Mouse (Mus musculus) embryonic facial prominence, embryonic 10.5 days (tissue): ENCODE results near the gene 1700011M02Rik. TPM values are rescaled to one million over a fixed set of nuclear protein-coding genes. Genes with fewer than 3 reads are reported as not detected.
"Not testable (repeated sequence)": the region's sequence is repeated elsewhere in the genome, so short reads cannot be mapped to it uniquely, and the experiment has no call there.

ENCODE experiments used
- DNase-seq: peaks from one replicate; pipeline ENCODE4 v3.0.0-alpha.2; 2017; ENCODE audit warnings: low spot score
- H3K27ac ChIP-seq: fragments of 300-500 bp; sonication (generic); replicated peaks from 2 replicates; pipeline ENCODE4 v1.5.1; 2016; ENCODE audit warnings: mild to moderate bottlenecking
- H3K27me3 ChIP-seq: fragments of 300-500 bp; sonication (generic); replicated peaks from 2 replicates; pipeline ENCODE4 v1.6.1; 2016; ENCODE audit warnings: low read depth, mild to moderate bottlenecking; ENCODE audit not compliant: poor library complexity, severe bottlenecking
- H3K36me3 ChIP-seq: fragments of 300-500 bp; sonication (generic); replicated peaks from 2 replicates; pipeline ENCODE4 v1.6.1; 2016; ENCODE audit warnings: mild to moderate bottlenecking, moderate library complexity
- H3K4me1 ChIP-seq: fragments of 300-500 bp; sonication (generic); 2 replicates; pipeline ENCODE4 v1.6.1; 2016
- H3K4me3 ChIP-seq: fragments of 300-500 bp; sonication (generic); 2 replicates; pipeline ENCODE4 v1.5.1; 2016; ENCODE audit warnings: mild to moderate bottlenecking, moderate library complexity
- H3K9me3 ChIP-seq: fragments of 300-500 bp; sonication (generic); 2 replicates; pipeline ENCODE4 v1.6.1; 2016; ENCODE audit warnings: mild to moderate bottlenecking
- WGBS: fragments of 180-500 bp; shearing (Covaris S2); methylation state at CpG from one replicate; pipeline ENCODE4 v1.1.7; 2016; 5-methylcytosine and 5-hydroxymethylcytosine counted together
- polyA plus RNA-seq: library from polyadenylated mRNA; unstranded; fragments of >200 nt; fragmentation: Nextera tagmentation; extraction: Ambion mirVana; gene quantifications from 2 replicates; pipeline ENCODE4 v1.2.1, GENCODE M21; 2016

1700011M02Rik gene
- not detected in 2 replicates for polyA plus RNA-seq

DNA sequence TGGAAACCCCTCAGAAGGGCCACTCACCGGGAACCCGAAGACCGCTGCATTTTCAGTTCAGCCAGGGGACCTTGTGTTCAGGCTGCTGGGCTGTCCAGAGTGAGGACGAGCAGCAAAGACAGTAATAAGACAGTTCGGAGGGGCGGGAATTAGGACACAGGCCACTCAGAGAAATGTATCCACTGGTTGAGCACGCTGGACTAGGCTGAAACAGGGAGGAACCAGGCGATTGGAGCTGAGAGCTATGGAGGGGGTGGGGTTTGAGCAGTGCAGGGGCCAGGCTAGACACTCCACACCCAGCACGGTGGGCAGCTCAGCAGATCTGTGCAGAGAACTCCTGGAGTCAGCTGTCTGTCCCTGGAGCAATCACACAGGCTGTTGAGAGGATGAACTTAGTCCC lies at the start of gene 1700011M02Rik, which contains the start of gene Dmrtc1a:
TSS of gene 1700011M02Rik (plus strand) at position 319 of the 400 bp plus-strand sequence.
TSS of gene Dmrtc1a (minus strand) at position 101 of the 400 bp plus-strand sequence.
- not testable (repeated sequence) for H3K27ac ChIP-seq, H3K4me1 ChIP-seq, H3K4me3 ChIP-seq, H3K36me3 ChIP-seq, H3K9me3 ChIP-seq, DNase-seq
- 90% methylated on average over 8 of the region's 9 CpGs for WGBS
- H3K27me3 ChIP-seq = peaks cover 73% of the 10 kb centered on the region

DNA sequence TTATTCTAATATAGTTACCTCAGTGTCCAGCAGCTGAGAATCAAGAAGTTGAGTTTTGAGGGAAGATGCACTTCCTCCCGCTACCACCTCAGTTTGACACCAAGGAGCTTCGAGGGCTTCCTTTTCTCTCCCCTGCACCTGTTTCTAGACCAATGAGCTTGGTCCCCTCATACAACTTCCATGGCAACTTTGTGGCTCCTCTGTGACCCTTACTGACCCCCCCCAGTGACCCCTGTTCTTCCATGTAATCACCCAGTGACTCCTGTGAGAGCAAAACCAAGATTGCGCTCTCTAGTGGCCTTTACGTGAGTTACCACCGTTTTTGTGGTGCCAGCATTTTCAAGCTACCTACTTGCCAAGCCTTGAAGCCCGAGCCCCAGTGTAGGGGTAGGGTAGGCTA lies 40.8 kb upstream of the 1700011M02Rik start, which contains the start of gene 1700031F05Rik:
TSS of gene 1700031F05Rik (minus strand) at position 101 of the 400 bp plus-strand sequence.
- Histone ChIP-seq H3K4me3 (no peak within 1 kb of the TSS), H3K9me3 (no peaks in the 10 kb centered on the region), H3K27me3 (peaks cover 41% of the 10 kb centered on the region), H3K4me1 (no peaks in the 10 kb centered on the region), H3K27ac (no peak within 1 kb of the TSS), H3K36me3 (no peaks in the 10 kb centered on the region)
- 86% methylated on average over 6 of the region's 6 CpGs for WGBS
- no peak for DNase-seq

DNA sequence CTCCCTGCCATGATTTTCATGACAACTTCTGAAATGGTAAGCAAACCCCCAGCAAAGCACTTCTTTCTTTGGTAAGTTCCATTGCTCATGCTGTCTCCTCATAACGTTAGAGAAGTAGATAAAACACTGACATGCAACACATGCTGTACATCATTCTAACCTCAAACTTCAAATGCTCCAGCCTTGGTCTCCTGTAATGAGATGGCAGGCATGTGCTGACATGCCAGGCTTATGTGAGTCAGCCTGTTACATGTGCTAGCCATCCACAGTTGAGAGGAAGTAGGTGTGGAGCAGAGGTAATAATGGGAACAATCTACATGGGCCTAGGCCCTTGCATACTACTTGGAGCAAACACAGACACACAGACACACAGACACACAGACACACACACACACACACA lies 6.1 kb downstream of the 1700011M02Rik start:
- 76% methylated on average over 1 of the region's 1 CpGs for WGBS
- H3K27me3 ChIP-seq = peaks cover 51% of the 10 kb centered on the region

GRCm38 (mm10) chrX:102926707-102927106 lies 18.0 kb downstream of the 1700011M02Rik start:
- peaks cover 44% of the 10 kb centered on the region for H3K27me3 ChIP-seq
- 19% methylated on average over 4 of the region's 4 CpGs for WGBS
- not testable (repeated sequence) for H3K27ac ChIP-seq, H3K4me3 ChIP-seq, H3K4me1 ChIP-seq, H3K36me3 ChIP-seq, H3K9me3 ChIP-seq
- DNase-seq = peak; percentile 51

More for the DNA sequence above, 6.1 kb downstream of the 1700011M02Rik start:
- not testable (repeated sequence) for DNase-seq, H3K4me3 ChIP-seq, H3K27ac ChIP-seq, H3K36me3 ChIP-seq, H3K9me3 ChIP-seq, H3K4me1 ChIP-seq

DNA sequence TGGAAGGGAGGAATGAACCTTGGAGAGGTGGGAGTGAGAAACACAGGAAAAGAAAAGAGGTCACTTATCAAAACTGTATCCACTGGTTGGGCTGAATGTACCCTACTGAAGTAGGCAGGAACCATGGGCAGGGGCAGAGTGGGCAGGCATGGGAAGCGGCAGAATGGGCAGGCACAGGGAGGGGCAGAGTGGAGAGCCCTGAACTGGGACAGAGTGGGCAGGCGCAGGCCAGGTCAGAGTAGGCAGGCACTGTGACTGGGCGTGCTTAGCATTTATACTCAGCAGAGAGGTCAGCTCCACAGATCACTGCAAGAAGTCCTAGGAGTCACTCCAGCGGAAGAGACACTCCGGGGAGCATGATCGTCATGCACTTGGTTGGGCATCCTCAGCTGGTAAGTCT lies 19.4 kb downstream of the 1700011M02Rik start, which contains the start of gene 1700018G05Rik:
TSS of gene 1700018G05Rik (plus strand) at position 301 of the 400 bp plus-strand sequence.
- H3K27ac ChIP-seq, H3K4me3 ChIP-seq, H3K9me3 ChIP-seq, H3K4me1 ChIP-seq, H3K36me3 ChIP-seq, DNase-seq: not testable (repeated sequence)
- WGBS = 86% methylated on average over 6 of the region's 6 CpGs
- peaks cover 37% of the 10 kb centered on the region for H3K27me3 ChIP-seq

DNA sequence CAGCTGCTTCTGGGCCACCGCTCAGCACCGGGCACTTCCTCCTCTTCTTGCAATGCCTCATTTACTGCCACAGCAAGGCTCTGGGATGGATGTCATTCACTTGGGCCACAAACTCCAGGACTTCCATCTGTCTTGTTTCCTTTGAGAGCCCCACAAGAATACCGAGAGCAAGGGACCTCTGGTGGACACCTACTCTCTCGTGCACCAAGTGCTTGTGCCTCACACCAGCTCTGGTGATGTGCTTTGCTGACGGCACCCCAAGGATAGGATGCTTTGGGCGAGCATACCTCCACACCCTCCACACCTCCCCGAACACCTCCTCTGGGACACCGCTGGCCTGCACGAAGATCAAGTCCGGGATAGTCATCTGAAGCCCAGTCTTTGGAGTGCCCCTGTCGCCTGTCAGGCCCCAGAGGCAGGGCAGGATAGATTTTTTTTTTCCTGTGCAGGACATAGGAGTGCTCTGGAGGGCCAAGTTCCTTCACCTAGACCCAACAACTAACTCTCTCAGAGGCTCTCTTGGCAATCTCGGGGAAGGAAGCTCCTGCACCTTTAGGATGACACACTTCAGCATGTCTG lies 24.4 kb downstream of the 1700011M02Rik start:
- H3K4me3 ChIP-seq = peak overlapping the region; percentile 69
- DNase-seq = peak; percentile 7
- no peaks in the 10 kb centered on the region for H3K9me3 ChIP-seq
- peaks cover 71% of the 10 kb centered on the region for H3K27me3 ChIP-seq
- no peaks in the 10 kb centered on the region for H3K36me3 ChIP-seq
- WGBS = 57% methylated on average over 12 of the region's 12 CpGs
- peak overlapping the region; percentile 82; the same call in 1 of the 2 replicates for H3K27ac ChIP-seq
- 0 out of 2 replicates have a peak, but pooled peaks cover 3% of the 10 kb centered on the region for H3K4me1 ChIP-seq

DNA sequence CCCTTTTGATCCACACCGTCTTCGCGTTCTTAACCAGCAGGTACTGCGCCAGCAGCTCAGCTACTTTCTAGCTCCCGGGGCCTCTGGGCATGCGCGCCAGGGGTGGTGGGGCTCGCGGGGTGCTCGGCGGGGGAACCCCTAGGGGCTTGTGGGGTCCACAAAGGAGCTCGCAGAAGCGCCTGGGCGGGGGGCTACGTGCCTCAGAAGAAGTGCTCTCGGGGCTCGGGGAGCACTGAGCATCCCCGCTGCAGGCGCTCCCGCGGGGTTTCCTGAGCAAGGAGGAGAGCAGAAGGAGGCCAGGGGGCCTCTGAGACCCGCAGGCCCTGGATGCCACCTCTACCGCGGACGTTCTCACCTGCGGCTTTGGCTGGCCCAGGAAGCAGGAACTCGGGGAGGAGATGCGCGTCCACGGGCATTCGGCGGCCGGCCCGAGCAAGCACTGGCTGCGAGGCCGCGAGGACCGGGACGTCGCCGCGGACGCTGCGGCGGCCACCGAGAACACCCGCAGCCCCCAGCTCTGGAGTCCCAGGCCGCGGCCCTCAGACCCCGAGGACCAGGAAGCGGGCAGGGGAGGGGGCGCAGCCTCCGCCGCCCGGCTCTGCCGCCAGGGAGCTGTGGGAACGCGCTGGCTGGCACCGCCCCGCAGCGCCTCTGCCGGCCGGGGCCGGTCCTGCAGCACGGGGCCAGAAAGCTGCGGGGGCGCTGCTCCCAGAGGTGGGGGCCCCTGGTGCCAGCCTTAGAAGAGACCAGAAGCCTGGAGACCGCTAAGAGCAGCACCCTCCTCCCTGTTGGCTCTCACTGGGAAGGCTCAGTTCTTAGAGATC lies 25.1 kb downstream of the 1700011M02Rik start:
- Histone ChIP-seq H3K4me1 (0 out of 2 replicates have a peak, but pooled peaks cover 3% of the 10 kb centered on the region), H3K4me3 (peak overlapping the region; percentile 69), H3K36me3 (no peaks in the 10 kb centered on the region), H3K9me3 (no peaks in the 10 kb centered on the region), H3K27me3 (peaks cover 64% of the 10 kb centered on the region), H3K27ac (peak overlapping the region; percentile 82)
- 17% methylated on average over 66 of the region's 68 CpGs for WGBS
- peak; percentile 78 for DNase-seq

GRCm38 (mm10) chrX:102934395-102934764 lies 25.7 kb downstream of the 1700011M02Rik start:
- peaks cover 62% of the 10 kb centered on the region for H3K27me3 ChIP-seq
- H3K36me3 ChIP-seq = no peaks in the 10 kb centered on the region
- H3K4me3 ChIP-seq = peak overlapping the region; percentile 69
- no peak overlapping the region for H3K27ac ChIP-seq
- no peak for DNase-seq
- no peaks in the 10 kb centered on the region for H3K9me3 ChIP-seq
- 0 out of 2 replicates have a peak, but pooled peaks cover 3% of the 10 kb centered on the region for H3K4me1 ChIP-seq
- whole genome bisulfite sequencing = 61% methylated on average over 8 of the region's 8 CpGs

GRCm38 (mm10) chrX:102936743-102937142 lies 28.0 kb downstream of the 1700011M02Rik start:
- WGBS = 68% methylated on average over 5 of the region's 5 CpGs
- no peak for DNase-seq
- Histone ChIP-seq H3K36me3 (no peaks in the 10 kb centered on the region), H3K27ac (no peak overlapping the region), H3K27me3 (peaks cover 62% of the 10 kb centered on the region), H3K9me3 (no peaks in the 10 kb centered on the region), H3K4me3 (no peak overlapping the region), H3K4me1 (0 out of 2 replicates have a peak, but pooled peaks cover 3% of the 10 kb centered on the region)

- H3K36me3 ChIP-seq, H3K4me3 ChIP-seq, DNase-seq, H3K4me1 ChIP-seq, H3K9me3 ChIP-seq, H3K27ac ChIP-seq: not testable (repeated sequence)
- peaks cover 59% of the 10 kb centered on the region for H3K27me3 ChIP-seq
- WGBS = 89% methylated on average over 11 of the region's 11 CpGs
Observed at GRCm38 (mm10) chrX:102950136-102950535, 41.4 kb downstream of the 1700011M02Rik start.

DNA sequence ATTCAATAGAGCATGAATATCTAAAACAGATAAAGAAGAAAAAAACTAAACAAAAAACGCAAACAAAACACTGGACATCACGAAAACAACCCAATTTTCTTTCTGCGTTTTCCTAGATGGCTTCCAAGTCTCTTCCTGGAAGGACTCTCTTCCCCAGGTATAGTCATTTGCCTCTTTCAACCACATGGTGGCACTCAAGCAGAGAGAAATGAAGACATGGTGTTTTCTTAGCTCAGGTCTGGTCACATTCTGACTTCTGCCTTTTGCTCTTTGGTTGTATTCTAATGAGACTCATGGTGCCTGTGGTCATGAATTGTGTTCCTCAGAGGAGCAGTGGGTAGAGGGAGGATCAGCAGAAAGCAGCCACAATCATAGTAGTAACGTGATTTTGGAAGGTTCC lies 50.2 kb downstream of the 1700011M02Rik start:
- peaks cover 29% of the 10 kb centered on the region for H3K27me3 ChIP-seq
- 38% methylated on average over 4 of the region's 4 CpGs for WGBS
- H3K27ac ChIP-seq = no peak overlapping the region

More for the DNA sequence above, 50.2 kb downstream of the 1700011M02Rik start:
- no peak overlapping the region for H3K4me3 ChIP-seq
- H3K36me3 ChIP-seq = no peaks in the 10 kb centered on the region
- no peaks in the 10 kb centered on the region for H3K4me1 ChIP-seq
- H3K9me3 ChIP-seq = no peaks in the 10 kb centered on the region
- peak; percentile 9 for DNase-seq
